Mouse (Mus musculus): ENCODE measurements around the gene Bysl.

DNA sequence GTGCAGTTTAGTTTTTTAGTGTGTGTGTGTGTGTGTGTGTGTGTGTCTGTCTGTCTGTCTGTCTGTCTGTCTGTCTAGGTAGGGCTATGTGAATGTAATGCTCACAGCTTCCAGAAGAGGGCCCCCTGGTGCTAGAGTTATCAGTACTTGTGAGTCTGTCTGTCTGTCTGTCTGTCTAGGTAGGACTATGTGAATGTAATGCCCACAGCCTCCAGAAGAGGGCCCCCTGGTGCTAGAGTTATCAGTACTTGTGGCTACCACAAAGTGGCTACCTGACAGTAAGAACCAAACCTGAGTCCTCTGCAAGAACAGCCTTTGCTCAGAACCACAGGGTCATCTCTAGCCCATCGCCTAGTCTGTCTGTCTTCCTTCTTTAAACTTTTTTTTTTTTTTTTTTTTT, 35.4 kb upstream of the Bysl start:
- TF ChIP-seq CTCF (conservative IDR thresholded peaks at IDR 0.05; ENCODE audit: low read length) (peak; percentile 67), POU5F1 (IDR thresholded peaks at IDR 0.05; ENCODE audit: borderline replicate concordance, low read length) (no peak), NANOG (IDR thresholded peaks at IDR 0.05; ENCODE audit: borderline replicate concordance, low read length) (no peak)
